Mouse (Mus musculus) right cerebral cortex, postnatal 4 days (tissue): Measurements from ENCODE around the gene Atg14.
"Not testable (repeated sequence)": the region's sequence is repeated elsewhere in the genome, so short reads cannot be mapped to it uniquely, and the experiment has no call there.

Experiments used
- DNase-seq: peaks from one replicate; pipeline ENCODE4 v3.0.0-alpha.2; 2022

Gene Atg14

DNA sequence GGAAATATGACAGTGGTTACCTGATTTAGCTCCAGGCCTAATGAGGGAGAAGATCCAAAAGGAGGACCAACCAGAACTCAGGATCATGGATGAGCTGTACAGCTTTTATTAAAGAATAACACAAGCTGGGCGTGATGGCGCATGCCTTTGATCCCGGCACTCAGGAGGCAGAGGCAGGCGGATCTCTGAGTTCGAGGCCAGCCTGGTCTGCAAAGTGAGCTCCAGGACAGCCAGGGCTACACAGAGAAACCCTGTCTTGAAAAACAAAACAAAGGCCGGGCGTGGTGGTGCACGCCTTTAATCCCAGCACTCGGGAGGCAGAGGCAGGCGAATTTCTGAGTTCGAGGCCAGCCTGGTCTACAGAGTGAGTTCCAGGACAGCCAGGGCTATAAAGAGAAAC, at the start of gene Atg14:
Gene Atg14, minus strand, starts transcription at position 101 of the 400 bp plus-strand sequence.
- not testable (repeated sequence) for DNase-seq

DNA sequence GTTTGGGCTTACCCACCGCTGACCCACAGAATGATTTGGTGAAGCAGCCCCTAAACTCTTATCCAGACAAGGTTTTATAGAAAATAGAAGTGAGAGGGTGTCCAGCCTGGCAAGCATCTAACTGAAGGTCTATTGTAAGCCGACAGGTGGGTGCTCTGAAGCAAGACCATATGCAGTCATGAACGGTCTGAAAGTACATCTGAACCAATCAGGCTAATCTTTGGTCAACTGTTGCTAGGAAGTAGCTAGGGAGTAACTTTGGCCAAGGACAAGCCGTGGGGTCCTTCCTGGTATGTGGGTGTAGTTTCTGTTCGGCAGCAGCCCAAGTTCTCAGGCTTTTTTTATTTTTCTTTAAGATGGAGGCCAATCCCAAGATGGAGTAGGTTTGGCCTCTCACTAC, 48.4 kb upstream of the Atg14 start:
- DNase-seq: no peak

DNA sequence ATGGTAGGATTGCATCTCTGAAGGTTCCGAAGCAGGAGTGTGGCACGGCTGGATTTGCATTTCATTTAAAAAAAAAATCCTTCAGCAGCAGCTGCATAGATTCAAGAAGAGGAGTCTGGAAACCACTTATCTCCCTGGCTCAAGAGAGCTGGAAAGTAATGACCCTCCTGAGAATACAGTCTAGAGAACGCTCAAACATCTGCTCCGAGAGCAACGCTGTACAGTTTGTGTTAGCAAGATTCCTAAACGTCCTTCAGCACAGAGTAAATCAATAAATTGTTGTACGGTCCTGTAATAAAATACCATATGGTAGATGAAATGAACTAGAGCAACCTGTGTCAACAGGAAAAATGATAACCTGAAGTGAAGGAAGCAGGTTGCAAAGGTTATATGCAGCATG, 42.8 kb upstream of the Atg14 start:
- no peak for DNase-seq

DNA sequence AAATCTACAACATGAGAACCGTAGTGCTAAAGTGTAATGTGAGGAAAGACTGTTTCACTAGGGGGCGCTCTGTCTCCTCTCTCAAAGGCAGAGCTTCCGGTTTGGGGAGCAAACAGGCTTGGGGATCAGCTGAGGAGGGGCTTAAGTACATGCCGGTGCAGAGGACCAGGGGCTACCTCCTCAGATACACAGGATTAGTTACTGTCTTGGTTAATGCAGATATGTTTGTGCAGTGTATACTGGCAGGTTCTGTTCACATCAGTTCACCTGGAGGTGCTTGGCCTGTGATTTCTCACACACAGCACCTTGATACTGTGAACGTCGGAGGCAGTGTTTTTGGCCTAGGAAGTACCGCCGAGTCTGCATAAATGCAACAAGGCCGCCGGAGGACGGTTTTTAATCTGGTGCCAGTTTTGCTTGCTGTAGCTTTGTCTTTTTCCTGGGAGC, 27.5 kb upstream of the Atg14 start:
- DNase-seq: peak; percentile 79

DNA sequence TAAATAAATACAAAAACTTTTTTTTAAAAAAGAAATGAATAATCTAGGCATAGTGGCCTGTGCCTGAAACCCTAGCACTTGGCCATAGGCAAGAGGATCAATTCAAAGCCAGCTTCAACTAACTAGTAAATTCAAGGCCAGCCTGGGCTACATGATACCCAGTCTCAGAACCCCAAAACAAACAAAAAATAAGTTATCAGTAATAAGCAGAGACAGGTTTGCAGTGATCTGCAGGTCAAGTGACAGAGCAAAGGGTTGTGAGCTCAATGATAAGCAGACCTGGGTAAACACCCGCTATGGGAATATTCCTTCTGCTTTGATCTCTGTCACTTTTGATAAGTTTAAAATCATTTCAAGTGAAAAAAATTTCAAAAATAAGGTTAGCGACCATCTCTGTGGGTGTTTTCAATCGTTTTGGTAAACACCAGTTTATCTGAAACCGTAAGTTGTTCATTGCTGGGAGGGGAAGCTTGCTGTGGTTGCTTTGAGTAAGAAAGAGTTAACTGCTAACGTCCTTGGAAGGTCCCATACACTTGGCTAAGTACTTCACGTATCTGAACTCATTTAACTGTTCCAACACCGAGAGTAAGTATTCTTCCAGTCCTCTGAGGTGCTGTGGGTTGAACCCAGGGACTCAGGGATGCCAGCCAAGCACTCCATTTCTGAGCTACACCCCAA, 24.1 kb upstream of the Atg14 start:
- DNase-seq: no peak

DNA sequence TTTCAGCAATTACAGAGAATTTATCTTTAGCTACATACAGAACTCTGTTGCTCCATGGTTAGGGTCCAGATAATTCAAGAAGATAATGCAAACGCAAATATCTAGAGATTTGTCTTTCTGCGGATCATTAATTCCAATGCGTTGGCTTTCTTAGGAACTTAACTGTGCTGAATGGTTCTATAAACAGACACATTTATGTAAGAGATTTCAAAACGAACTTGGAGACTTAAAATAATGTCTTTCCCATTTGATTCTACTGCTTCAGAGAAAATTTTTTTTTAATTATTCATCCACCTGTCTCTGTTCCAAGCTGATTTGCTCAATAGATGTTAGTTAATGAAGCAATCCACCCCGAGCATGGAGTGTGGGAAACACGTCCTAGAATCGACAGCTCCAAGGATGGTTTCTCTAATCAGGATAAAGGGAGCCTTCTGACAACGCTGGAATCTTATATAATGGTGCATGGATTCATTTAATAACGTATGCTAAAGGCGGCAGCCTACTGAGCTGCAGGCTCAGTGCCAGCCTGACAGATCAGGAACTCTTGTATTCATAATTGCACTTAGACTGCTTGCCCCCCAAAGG, 20.0 kb upstream of the Atg14 start:
- no peak for DNase-seq

DNA sequence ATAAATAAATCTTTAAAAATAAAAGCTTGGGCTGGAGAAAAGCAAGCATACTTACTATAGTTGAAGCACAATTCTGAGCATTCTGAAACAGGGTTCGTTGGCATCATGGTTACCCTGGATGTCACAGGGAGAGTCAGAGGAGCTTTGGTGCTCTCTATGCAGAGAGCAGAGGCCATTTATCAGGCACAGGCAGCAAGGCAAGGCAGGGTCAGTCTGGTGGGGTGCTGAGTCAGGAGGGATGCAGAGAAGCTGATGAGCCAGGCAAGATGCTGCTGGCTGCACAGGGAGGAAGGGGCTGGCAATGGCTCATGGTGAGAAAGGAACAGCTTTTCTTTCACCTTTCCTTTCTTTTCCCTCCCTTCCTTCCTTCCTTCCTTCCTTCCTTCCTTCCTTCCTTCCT, 19.0 kb upstream of the Atg14 start:
- DNase-seq: no peak

DNA sequence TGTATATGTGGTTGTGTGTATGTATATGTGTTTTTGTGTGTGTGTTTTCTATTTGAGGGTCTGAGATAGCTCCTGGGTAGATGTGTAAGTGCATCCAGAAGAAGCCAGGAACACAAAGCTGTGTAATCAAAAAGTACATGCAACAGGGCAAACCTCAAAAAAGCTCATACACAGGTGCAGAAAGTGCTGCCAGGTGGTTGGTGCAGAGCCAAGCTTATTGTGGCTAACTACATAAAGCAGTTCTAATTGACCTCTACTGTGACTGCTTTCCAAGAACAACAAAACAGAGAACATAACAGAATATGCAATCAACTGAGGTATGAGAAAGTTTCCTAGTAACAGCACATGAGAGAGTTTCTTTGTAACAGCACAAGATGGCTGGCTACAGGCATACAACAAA, 13.9 kb upstream of the Atg14 start:
- DNase-seq: no peak

DNA sequence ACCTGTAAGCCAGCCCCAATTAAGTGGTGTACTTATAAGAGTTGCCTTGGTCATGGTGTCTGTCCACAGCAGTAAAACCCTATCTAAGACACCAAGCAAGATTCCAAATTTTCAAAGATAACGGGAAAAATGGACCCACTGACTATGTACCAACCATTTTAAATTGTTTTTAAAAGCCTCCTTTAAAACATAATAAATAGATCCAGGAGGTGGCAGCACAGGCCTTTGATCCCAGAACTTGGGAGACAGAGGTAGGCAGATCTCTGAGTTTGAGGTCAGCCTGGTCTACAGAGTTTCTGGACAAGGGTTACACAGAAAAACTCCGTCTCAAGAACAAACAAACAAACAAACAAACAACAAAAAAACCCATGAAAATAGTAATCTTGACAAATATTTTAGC, 11.2 kb upstream of the Atg14 start:
- no peak for DNase-seq

DNA sequence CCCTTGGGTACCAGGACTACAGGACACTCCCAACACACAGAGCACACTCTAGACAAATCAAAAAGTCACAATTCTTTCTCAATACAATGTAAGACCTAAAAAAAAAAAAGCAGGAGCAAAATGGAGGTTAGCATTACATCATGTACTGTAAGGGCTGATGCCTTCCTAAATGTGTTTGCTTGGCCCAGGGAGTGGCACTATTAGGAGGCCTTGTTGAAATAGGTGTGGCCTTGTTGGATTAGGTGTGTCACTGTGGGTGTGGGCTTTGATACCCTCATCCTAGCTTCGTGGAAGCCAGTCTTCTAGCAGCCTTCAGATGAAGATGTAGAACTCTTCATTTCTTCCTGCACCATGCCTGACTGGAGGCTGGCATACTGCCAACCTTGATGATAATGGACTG, 10.8 kb upstream of the Atg14 start:
- DNase-seq: no peak

DNA sequence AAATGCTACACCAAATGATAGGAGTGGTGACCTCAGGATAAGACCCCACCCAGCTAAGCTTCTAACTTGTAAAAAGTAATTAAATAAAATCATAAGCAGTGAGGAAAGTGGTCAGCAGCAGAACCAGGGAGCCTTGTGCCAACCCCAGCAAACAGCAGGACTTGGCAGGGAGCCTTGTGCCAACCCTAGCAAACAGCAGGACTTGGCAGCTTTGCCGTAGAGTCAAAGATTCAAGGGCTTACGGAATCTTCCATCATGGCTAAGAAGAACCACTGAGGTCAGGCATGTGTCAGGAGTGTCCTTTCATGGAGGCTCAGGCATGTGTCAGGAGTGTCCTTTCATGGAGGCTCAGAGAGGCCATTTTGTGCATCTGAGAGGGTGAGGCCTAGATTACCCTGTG, 7.6 kb upstream of the Atg14 start:
- DNase-seq: peak; percentile 10

DNA sequence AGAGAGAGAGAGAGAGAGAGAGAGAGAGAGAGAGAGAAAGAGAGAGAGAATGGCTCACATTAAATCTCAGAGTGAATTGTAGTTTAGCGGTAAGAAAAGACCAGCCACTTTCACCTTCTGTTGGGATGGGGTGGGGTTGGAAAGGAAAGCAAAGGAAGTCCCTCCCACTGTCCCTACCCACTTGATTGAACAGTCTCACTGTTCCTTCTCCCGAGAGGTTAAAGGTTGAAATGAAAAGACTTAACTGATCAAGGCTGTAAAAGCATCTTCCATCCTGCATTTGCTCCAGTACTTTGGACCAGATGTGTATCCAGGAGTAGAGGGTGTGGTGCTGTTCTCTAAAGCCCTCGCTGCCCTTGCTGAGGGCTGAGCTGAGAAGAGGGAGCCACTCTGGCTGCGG, 6.2 kb upstream of the Atg14 start:
- no peak for DNase-seq

DNA sequence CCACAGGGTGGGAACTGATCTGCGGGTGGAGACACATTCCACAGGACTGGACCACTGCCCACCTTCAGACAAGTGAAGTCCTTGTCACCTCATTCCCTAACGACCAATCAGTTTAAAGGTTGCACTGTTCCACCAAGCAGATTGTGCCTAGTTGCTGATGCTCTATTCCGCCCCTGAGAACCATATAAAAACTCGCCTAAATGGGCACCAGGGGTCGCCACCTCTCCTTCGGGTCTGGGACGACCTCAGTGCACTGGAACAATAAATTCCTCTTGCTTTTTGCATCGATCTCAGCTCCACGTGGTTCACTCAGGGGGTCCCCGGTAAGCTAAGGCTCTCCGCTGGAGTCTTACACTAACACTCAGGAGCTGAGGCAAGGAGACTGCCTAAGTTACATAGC, 4.3 kb upstream of the Atg14 start:
- DNase-seq: no peak

DNA sequence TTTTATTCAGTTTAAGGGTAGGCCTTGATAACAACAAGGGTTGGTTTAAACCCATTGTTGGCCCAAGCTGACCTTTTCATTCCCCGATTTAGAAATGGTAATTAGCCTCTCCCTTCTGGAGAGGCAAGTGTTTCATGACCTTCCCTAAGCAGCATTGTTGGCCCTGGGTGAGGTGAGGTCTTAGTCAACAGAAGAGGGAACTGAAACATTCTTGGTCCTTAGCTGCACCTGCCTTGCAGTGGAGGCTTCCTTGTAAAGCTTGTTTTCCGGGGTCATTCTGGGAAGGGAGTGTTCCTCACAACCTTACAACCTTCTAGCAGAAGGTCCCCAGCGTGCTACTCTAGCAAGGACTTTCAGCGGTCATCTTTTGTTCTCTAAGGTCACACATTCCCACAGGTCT, 2.3 kb upstream of the Atg14 start:
- no peak for DNase-seq

DNA sequence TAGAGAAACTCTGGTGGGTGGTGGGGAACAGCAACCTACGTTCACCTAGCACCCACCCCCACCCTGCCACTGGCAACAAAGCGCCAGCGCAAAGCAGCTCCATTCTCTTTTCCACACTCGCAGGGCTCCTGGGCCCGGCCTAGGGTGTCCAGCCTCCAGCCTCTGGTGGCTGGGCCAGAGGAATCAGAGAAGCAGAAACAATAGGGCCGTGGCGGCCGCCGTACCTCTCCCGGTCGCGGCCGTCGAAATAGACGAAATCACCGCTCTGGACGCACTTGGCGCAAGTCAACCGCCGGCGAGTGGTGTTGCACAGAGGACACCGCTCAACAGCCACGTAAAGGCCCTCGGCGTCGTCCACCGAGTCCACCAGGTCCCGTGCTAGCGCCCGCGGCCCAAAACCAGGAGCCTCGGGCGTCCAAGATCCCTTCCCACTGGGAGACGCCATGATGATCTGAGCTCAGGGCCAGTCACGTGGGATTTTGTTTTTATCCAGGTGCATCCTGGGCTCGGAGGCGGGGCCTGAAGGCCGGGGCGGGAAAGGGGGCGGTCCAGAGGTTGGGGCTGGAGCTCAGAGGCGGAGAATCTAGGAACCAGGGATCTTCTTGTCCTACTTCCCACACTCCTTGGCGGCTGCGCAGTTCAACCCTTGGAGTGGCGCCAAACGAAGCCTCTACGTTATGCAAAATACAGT, 2.3 kb downstream of the Atg14 start:
- peak; percentile 97 for DNase-seq

DNA sequence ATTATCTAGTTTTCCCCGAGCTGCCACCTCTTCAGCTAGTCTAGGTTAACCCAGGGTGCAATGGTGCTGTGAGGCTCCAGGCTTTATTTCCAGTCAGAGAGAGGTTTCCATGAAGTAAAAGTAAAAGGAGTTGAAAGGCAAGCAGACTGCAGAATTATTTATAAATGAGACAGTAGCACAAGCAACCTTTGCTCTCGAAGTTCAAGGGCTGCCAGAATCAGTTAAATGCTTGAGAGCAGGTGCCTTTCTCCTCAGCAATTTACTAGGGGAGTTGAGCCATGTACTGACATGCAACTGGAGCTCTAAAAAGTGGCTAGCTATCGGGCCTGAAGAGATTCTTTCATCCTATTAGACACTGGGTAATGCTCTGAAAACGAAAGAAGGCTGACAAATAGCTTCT, 7.3 kb downstream of the Atg14 start:
- DNase-seq: no peak

DNA sequence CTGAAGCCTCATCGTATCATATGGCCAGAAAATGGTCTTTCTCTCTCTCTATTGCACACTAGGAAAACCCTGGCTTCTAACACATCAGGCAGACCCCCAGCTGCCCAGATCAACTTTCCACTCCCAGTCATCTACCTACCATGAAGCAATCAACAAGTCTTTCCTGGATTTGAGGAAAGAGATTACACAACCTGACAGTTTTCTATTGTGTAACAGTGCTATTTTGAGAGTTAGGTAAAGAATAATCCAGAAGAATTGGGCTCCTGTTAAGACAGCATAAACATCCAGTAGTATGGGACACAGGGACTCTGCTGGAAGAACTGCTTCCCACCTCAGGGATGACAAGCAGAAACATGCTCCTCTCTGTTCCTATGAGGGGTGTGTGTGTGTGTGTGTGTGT, 7.9 kb downstream of the Atg14 start:
- no peak for DNase-seq

DNA sequence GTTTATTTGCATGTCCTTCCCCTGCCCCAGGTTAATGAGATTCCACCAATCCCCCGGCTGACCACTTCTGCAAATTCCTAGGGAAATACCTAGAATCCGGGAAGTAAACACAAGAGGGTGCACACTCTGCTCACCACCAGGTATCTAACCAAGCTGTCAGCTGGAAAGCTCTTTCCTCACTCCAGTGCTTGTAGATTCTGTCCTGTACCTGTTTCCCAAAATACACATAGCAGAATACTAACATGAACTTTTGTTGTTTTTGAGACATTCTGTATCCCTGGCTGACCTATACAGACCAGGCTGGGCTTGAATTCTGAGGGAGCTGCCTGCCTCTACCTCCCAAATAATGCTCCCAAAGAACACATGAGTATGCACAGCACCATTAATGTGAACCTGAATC, 9.7 kb downstream of the Atg14 start:
- DNase-seq: no peak

DNA sequence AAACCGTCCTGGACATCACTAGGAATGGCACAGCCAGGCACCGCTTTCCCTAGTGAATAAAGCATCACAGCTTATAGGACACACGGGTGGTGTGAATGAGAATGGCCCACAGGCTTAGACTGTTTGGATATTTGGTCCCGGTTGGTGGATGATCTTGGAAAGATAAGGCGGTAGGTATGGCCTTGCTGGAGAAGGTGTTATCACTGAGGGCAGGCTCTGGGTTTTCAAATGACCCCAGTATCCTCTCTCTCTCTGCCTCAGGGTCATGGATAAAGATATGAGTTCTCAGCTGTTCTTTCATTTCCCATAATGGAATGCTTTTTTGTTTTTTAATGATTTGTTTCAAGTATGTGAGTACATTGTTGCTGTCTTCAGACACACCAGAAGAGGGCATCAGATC, 15.2 kb downstream of the Atg14 start:
- DNase-seq: no peak

DNA sequence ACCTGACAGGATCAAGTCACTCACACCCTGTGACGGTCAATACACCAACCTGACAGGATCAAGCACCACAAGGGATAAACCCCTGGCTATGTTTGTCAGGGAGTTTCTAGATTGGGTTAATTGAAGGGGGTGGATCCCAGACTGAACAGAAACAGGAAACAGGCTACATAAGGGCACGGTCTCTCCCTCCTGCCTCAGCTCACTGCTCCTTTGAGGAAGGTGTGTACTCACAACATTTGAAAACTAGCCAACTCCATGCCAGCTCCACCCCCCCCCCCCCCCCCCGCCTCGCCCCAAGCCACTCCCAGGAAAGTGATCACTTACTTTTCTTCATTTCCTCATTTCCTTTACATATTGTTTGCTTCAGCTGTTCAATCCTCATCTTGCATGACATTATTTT, 16.2 kb downstream of the Atg14 start:
- DNase-seq: no peak

DNA sequence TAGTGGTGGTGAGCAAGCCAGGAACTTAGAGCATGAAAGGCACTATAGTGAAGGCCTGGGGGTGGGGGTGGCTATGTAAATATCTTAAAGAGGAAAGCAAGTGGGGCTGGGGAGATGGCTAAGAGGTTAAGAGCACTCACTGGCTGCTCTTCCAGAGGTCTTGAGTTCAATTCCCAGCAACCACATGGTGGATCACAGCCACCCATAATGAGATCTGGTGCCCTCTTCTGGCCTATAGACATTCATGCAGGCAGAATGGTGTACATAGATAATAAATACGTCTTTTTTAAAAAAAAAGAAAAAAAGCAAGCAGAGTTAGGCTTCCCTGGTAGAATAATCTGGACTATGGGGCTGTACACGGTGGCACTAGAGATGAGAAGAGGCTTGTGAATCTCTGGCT, 17.1 kb downstream of the Atg14 start:
- no peak for DNase-seq

DNA sequence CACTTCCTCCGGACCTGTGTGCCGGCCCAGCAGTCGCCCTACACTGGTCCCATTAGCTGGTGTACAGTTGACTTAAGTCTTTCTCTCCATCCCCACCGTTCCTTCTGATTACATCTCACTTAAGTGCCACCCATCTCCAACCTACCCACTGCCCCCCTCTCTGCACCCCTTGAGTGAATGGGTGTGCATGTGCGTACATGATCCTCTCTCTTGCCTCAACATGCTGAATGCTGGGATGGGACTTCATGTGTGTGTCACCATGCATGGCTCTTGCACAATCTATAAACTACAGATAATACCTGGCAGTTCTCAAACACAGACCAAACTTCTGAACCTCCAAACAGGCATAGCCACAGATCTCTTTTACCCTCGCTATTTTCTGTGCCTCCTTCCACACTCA, 18.8 kb downstream of the Atg14 start:
- DNase-seq: no peak

DNA sequence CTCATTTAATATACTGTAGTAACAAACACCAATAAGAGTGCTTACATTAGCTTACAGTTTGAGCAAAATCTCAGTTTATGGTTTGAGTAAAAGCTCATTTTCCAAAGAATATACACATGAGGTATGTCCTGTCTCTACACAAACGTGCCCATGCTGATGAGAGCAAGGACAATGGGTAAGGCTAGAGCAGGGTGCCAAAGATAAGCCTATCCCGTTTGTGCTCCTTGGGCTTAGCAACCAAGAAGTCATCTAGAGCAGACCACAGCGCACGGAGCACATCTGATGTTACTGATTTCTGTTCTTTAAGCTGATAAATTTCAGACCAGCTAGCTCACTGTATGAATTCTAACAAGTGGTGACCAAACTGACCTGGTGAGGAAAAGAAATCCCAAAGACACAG, 25.6 kb downstream of the Atg14 start:
- no peak for DNase-seq

DNA sequence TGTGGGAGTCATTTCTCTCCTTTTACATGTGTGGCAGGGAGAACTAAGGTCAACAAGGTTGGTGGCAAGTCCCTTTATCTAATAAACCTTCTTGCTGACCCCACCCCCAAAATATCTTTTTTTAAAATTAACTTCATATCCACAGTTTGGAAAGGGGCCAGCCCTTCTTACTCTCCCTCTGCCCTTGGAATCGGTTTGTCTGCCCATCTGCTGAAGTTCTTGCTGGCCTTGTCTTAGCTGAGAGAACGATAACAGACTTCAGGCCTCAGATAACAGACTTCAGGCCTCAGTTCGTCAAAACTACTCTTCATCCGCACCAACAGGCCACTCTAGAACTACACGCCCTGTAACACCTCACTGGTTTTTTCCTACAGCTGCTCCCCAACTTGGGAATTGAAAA, 26.2 kb downstream of the Atg14 start:
- no peak for DNase-seq

DNA sequence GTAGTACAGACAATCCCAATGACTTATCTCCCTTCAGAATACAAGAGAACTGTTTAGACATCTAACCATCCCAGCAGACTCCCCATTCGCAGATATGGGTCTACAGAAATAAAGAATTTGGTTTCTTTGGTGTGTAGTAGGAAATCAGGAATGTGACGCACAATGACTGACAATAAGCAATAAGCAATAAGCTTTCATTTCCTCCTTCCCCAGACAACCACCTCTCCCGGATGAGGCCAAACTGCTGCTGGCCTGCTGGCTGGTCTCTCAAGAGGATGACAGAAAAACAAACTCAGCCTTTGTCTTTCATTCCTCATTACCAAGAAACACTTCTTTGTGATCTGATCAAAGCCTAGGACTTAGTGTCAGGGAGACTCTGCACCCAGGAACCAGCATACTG, 28.2 kb downstream of the Atg14 start:
- no peak for DNase-seq
